In genomic region chr8:126132076-126132475, GRCm38 (mm10) we compare ENCODE assay signal across 20 mouse cellular contexts.
DNase-seq lines count a peak whose midpoint lies in the region; ATAC-seq and TF ChIP-seq lines count a peak whose summit lies in the region.
"Had no signal": no experiment of that assay in that cellular context is flagged by ENCODE, and none has a peak within 500 bp of the region (broad histone marks: within the 10 kb centered on the region; RNA-seq: fewer than 3 reads in every experiment).

No protein-coding gene starts in this region.

- H3K79me2 ChIP-seq in liver, adult 2 months (ENCODE audit: control insufficient read depth, insufficient read depth, low read length): no peaks in the 10 kb centered on the region

- H3K4me1 ChIP-seq in liver, adult 2 months (ENCODE audit: control insufficient read depth, insufficient read depth, low read length): no peaks in the 10 kb centered on the region
- H3K4me1 ChIP-seq in liver, embryonic 12.5 days: no peaks in the 10 kb centered on the region
- H3K4me1 ChIP-seq in hindbrain, embryonic 12.5 days: peaks cover 8% of the 10 kb centered on the region; the same call in 1 of the 2 replicates
- H3K4me1 ChIP-seq: embryonic facial prominence, embryonic 15.5 days; forebrain, embryonic 12.5 days; heart, embryonic 15.5 days; limb, embryonic 10.5 days; midbrain, embryonic 12.5 days had no signal

- H3K4me3 ChIP-seq in liver, adult 2 months (ENCODE audit: insufficient read depth, low read depth, low read length): no peak overlapping the region
- H3K4me3 ChIP-seq in liver, embryonic 12.5 days: no peak overlapping the region
- no peak overlapping the region for H3K4me3 ChIP-seq in hindbrain, embryonic 12.5 days
- H3K4me3 ChIP-seq: embryonic facial prominence, embryonic 15.5 days; forebrain, embryonic 12.5 days; heart, embryonic 15.5 days; layer of hippocampus, adult 2 months; limb, embryonic 10.5 days; midbrain, embryonic 12.5 days had no signal

- no peak for ATAC-seq in liver, embryonic 12.5 days
- no peak for ATAC-seq in hindbrain, embryonic 12.5 days (ENCODE audit: low FRiP score)
- ATAC-seq: hindbrain, postnatal 0 days had no signal

- no peak overlapping the region for H3K27ac ChIP-seq in liver, adult 2 months (replicated peaks; ENCODE audit: insufficient read depth, low read depth, low read length)
- no peak overlapping the region for H3K27ac ChIP-seq in liver, embryonic 12.5 days
- H3K27ac ChIP-seq in hindbrain, embryonic 12.5 days: no peak overlapping the region
- H3K27ac ChIP-seq: embryonic facial prominence, embryonic 15.5 days; forebrain, embryonic 12.5 days; heart, embryonic 15.5 days; hindbrain, postnatal 0 days; layer of hippocampus, adult 2 months; limb, embryonic 10.5 days; liver, embryonic 14.5 days; midbrain, embryonic 12.5 days had no signal

- WGBS in liver, adult 2 months: 67% methylated on average over 4 of the region's 4 CpGs
- WGBS in liver, embryonic 12.5 days (ENCODE audit: insufficient replicate concordance): 62% methylated on average over 4 of the region's 4 CpGs
- WGBS in hindbrain, embryonic 12.5 days: 73% methylated on average over 4 of the region's 4 CpGs

- H3K4me2 ChIP-seq in liver, embryonic 12.5 days: no peak overlapping the region
- no peak overlapping the region for H3K4me2 ChIP-seq in hindbrain, embryonic 12.5 days (replicated peaks)
- H3K4me2 ChIP-seq: embryonic facial prominence, embryonic 15.5 days; forebrain, embryonic 12.5 days; heart, embryonic 15.5 days; midbrain, embryonic 12.5 days had no signal

- H3K9me3 ChIP-seq in liver, embryonic 12.5 days (replicated peaks): 0 out of 2 replicates have a peak, but pooled peaks cover 6% of the 10 kb centered on the region
- H3K9me3 ChIP-seq in hindbrain, embryonic 12.5 days (replicated peaks): no peaks in the 10 kb centered on the region
- H3K9me3 ChIP-seq: embryonic facial prominence, embryonic 15.5 days; forebrain, embryonic 12.5 days; heart, embryonic 15.5 days; limb, embryonic 10.5 days; midbrain, embryonic 12.5 days had no signal

- no peak for TF ChIP-seq CTCF in liver, adult 2 months (IDR thresholded peaks at IDR 0.05; ENCODE audit: low read depth, low read length)

- H3K27me3 ChIP-seq in liver, adult 2 months (ENCODE audit: control insufficient read depth, insufficient read depth, low read length): peaks cover 6% of the 10 kb centered on the region; the same call in 1 of the 2 replicates
- no peaks in the 10 kb centered on the region; the same call in 1 of the 2 replicates for H3K27me3 ChIP-seq in liver, embryonic 12.5 days (replicated peaks)
- H3K27me3 ChIP-seq in hindbrain, embryonic 12.5 days: 0 out of 2 replicates have a peak, but pooled peaks cover 3% of the 10 kb centered on the region
- H3K27me3 ChIP-seq: heart, embryonic 15.5 days; midbrain, embryonic 12.5 days had no signal

- no peak overlapping the region for H3K9ac ChIP-seq in liver, adult 2 months (ENCODE audit: low read depth, low read length)
- no peak overlapping the region for H3K9ac ChIP-seq in liver, embryonic 12.5 days
- H3K9ac ChIP-seq in hindbrain, embryonic 12.5 days: no peak overlapping the region
- H3K9ac ChIP-seq: embryonic facial prominence, embryonic 15.5 days; forebrain, embryonic 12.5 days; heart, embryonic 15.5 days; liver, embryonic 14.5 days; midbrain, embryonic 12.5 days had no signal

- DNase-seq in adrenal gland, adult 2 months: peak; percentile 3
- DNase-seq in adrenal gland, adult 18-20 months (ENCODE audit: low spot score in 2 of 2): no peak
- DNase-seq in liver, adult 2 months (ENCODE audit: extremely low read depth, low read depth, low spot score): peak; percentile 2
- peak; percentile 7 for DNase-seq in heart, postnatal 4 days
- DNase-seq in skeletal muscle tissue, adult 2 months (ENCODE audit: low read depth, low spot score): peak; percentile 18
- DNase-seq in layer of hippocampus, adult 11-12 months (ENCODE audit: low spot score): no peak
- DNase-seq: cerebellum, adult 9-10 months; lung, postnatal 36 days; right cerebral cortex, postnatal 14 days; thymus, postnatal 36 days had no signal

- no peaks in the 10 kb centered on the region for H3K36me3 ChIP-seq in liver, adult 2 months (ENCODE audit: control insufficient read depth, insufficient read depth, low read length)
- no peaks in the 10 kb centered on the region for H3K36me3 ChIP-seq in liver, embryonic 12.5 days
- H3K36me3 ChIP-seq in hindbrain, embryonic 12.5 days: no peaks in the 10 kb centered on the region
- H3K36me3 ChIP-seq: embryonic facial prominence, embryonic 15.5 days; forebrain, embryonic 12.5 days; heart, embryonic 15.5 days; limb, embryonic 10.5 days; midbrain, embryonic 12.5 days had no signal

- TF ChIP-seq POLR2A in liver, adult 2 months (IDR thresholded peaks at IDR 0.05; ENCODE audit: extremely low read depth, insufficient read depth, low read length): no peak

Comparison
In these comparisons a context has a peak if more than half of its experiments do, and no peak if none do; other contexts are left out.
1. DNase-seq: peak in adrenal gland, adult 2 months (single experiment), liver, adult 2 months (single experiment), heart, postnatal 4 days (single experiment) and skeletal muscle tissue, adult 2 months (single experiment); none in adrenal gland, adult 18-20 months (0 of 2) and layer of hippocampus, adult 11-12 months (single experiment).